Mouse (Mus musculus) liver, embryonic 16.5 days (tissue): ENCODE data around the gene Lrrc3c. TPM values are rescaled to one million over a fixed set of nuclear protein-coding genes. Genes with fewer than 3 reads are reported as not detected.
A peak's percentile ranks its signal among the peaks of the same experiment; 100 is the strongest.

Experiments
- ATAC-seq: fragments of 200-750 bp; cut with Nextera tagmentation; 2 replicates; pipeline ENCODE4 v1.8.0; 2017; ENCODE audit warnings: low read depth, mild to moderate bottlenecking, moderate number of reproducible peaks, moderate library complexity
- H3K27ac ChIP-seq: fragments of 300-500 bp; sonication (generic); 2 replicates; pipeline ENCODE4 v1.5.1; 2014; ENCODE audit warnings: mild to moderate bottlenecking, low read length
- H3K27me3 ChIP-seq: fragments of 300-500 bp; sonication (generic); 2 replicates; pipeline ENCODE4 v1.6.1; 2014; ENCODE audit warnings: low read depth, low read length, mixed read lengths; ENCODE audit not compliant: control insufficient read depth, insufficient read depth
- H3K36me3 ChIP-seq: fragments of 300-500 bp; sonication (generic); 2 replicates; pipeline ENCODE4 v1.6.1; 2014; ENCODE audit warnings: mild to moderate bottlenecking; ENCODE audit not compliant: control insufficient read depth, insufficient read depth
- H3K4me1 ChIP-seq: fragments of 300-500 bp; sonication (generic); 2 replicates; pipeline ENCODE4 v1.6.1; 2014; ENCODE audit warnings: low read depth, low read length, mixed read lengths; ENCODE audit not compliant: control insufficient read depth
- H3K4me2 ChIP-seq: fragments of 300-500 bp; sonication (generic); 2 replicates; pipeline ENCODE4 v1.6.1; 2014; ENCODE audit warnings: low read depth, low read length, mixed read lengths
- H3K4me3 ChIP-seq: fragments of 300-500 bp; sonication (generic); 2 replicates; pipeline ENCODE4 v1.5.1; 2014; ENCODE audit warnings: low read depth, mild to moderate bottlenecking, low read length
- H3K9ac ChIP-seq: fragments of 300-500 bp; sonication (generic); 2 replicates; pipeline ENCODE4 v1.6.1; 2014; ENCODE audit warnings: low read depth, low read length
- H3K9me3 ChIP-seq: fragments of 300-500 bp; sonication (generic); replicated peaks from 2 replicates; pipeline ENCODE4 v1.6.1; 2016; ENCODE audit warnings: low read length; ENCODE audit not compliant: control insufficient read depth
- WGBS: fragments of 180-500 bp; shearing (Covaris S2); extraction: QIAGEN DNeasy Blood & Tissue Kit; methylation state at CpG from one replicate; pipeline ENCODE4 v1.1.7; 2014; ENCODE audit not compliant: insufficient replicate concordance; 5-methylcytosine and 5-hydroxymethylcytosine counted together
- polyA plus RNA-seq: library from polyadenylated mRNA; unstranded; fragments of >200 nt; fragmentation: Nextera tagmentation; extraction: Ambion mirVana; gene quantifications from 2 replicates; pipeline ENCODE4 v1.2.1, GENCODE M21; 2015

The Lrrc3c gene
- polyA plus RNA-seq, 1 experiment from 2014 or later = not detected

GRCm38 (mm10) chr11:98589306-98589705 is 8.8 kb upstream of the Lrrc3c start:
- Histone ChIP-seq H3K4me3 (no peak overlapping the region), H3K4me1 (peaks cover 50% of the 10 kb centered on the region), H3K9me3 (no peaks in the 10 kb centered on the region), H3K27ac (peak overlapping the region; percentile 93), H3K4me2 (peak overlapping the region; percentile 82; the same call in 1 of the 2 replicates), H3K27me3 (peaks cover 3% of the 10 kb centered on the region; the same call in 1 of the 2 replicates), H3K9ac (0 out of 2 replicates have a peak overlapping the region, but pooled peaks have one; percentile 9), H3K36me3 (no peaks in the 10 kb centered on the region)
- 51% methylated on average over 8 of the region's 8 CpGs for WGBS
- no peak for ATAC-seq

DNA sequence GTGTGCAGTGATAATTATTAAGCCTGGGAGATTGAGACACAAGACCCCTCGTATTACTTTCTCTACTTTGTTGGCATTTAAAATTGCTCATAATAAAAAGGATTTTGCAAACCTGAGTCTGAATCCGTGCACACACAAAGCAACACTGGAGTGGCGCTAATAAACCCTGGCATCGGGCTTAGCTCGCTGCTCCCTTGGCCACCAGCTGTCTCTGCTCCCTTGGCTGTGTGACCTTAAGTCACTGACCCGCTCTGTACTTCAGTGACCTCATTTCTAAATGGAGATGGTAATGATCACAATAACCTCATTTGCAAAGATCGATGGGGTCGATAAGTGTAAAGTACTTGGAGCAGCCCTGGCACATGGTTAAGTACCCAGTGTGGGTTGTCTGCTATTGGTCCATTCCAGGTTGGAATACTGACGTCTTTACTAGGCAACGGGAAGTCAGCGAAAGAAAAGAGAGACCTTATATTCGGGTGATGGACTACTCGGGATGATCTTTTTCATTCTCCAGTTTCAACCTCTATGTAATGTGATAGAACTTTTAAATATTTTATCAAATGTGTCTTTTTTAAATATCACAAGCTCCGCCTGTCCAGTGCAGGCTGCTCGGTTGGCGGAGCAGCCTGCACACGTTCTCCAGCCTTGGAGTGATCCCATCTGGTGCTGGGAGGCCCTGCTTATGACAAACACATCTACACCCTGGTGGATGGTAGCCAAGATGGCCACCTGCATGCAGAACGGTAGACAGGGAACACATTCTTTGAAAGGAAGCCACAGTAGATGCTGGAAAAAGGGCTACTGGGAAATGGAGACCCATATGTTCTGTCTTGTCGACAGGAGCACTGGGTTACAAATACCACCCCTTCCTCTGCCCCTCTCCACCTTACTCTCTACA is 7.3 kb upstream of the Lrrc3c start:
- Histone ChIP-seq H3K27ac (0 out of 2 replicates have a peak overlapping the region, but pooled peaks have one; percentile 6), H3K9me3 (no peaks in the 10 kb centered on the region), H3K27me3 (peaks cover 3% of the 10 kb centered on the region), H3K4me1 (peaks cover 35% of the 10 kb centered on the region), H3K4me2 (no peak overlapping the region), H3K4me3 (no peak overlapping the region), H3K9ac (no peak overlapping the region), H3K36me3 (no peaks in the 10 kb centered on the region)
- no peak for ATAC-seq
- WGBS = 72% methylated on average over 19 of the region's 19 CpGs

- H3K27ac ChIP-seq = no peak overlapping the region
- 48% methylated on average over 6 of the region's 6 CpGs for WGBS
- H3K4me2 ChIP-seq = no peak overlapping the region
- no peak overlapping the region for H3K9ac ChIP-seq
- H3K36me3 ChIP-seq = no peaks in the 10 kb centered on the region
- peaks cover 26% of the 10 kb centered on the region for H3K27me3 ChIP-seq
- no peak overlapping the region for H3K4me3 ChIP-seq
- ATAC-seq = no peak
- H3K9me3 ChIP-seq = no peaks in the 10 kb centered on the region
- peaks cover 6% of the 10 kb centered on the region for H3K4me1 ChIP-seq
Measured at GRCm38 (mm10) chr11:98595021-98595420, 3.1 kb upstream of the Lrrc3c start.

DNA sequence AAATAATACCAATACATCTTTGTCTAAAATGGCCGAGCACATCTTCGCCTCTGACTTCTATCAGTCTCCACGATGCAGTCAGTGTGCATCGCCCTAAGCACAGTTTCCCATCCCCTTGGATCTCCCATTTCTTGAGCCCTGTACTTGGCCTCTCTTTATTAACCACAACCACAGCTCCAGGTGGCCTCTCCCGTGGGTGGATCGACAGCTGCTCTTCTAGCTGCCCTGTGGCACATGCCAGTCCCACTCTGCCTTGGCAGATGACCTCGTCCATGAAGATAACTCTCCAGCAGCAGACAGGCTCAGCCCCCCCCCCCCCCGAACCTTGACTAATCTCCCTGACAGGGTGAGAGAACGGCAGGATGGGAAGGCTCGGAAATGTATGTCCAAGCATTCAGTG is 2.6 kb upstream of the Lrrc3c start:
- no peaks in the 10 kb centered on the region for H3K9me3 ChIP-seq
- H3K4me2 ChIP-seq = no peak overlapping the region
- H3K27ac ChIP-seq = no peak overlapping the region
- no peak for ATAC-seq
- H3K9ac ChIP-seq = no peak overlapping the region
- peaks cover 31% of the 10 kb centered on the region for H3K27me3 ChIP-seq
- peaks cover 6% of the 10 kb centered on the region for H3K4me1 ChIP-seq
- no peaks in the 10 kb centered on the region for H3K36me3 ChIP-seq
- 50% methylated on average over 10 of the region's 10 CpGs for WGBS
- no peak overlapping the region for H3K4me3 ChIP-seq

DNA sequence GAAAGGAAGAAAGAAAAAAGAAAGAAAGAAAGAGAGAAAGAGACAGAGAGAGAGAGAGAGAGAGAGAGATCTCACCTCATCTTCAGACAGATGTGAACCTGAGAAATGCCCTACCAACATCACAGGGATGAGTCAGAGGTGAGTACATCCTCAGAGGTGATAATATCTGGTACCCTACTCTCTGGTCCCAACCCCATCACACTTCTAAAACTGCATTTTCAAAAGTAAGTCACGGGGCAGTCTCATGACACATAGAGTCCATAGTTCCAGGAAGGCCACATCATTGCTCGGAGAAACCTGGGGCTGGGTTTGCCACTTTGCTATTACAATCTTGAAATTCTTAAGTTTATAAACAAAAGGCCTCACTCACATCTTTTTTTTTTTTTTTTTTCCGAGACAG is 2.1 kb upstream of the Lrrc3c start:
- Histone ChIP-seq H3K36me3 (no peaks in the 10 kb centered on the region), H3K27ac (no peak overlapping the region), H3K4me1 (peaks cover 6% of the 10 kb centered on the region), H3K9me3 (no peaks in the 10 kb centered on the region), H3K9ac (no peak overlapping the region), H3K4me2 (no peak overlapping the region), H3K27me3 (peaks cover 35% of the 10 kb centered on the region), H3K4me3 (no peak overlapping the region)
- 61% methylated on average over 3 of the region's 3 CpGs for WGBS
- ATAC-seq = no peak

- H3K4me3 ChIP-seq = no peak overlapping the region
- no peak overlapping the region for H3K4me2 ChIP-seq
- H3K36me3 ChIP-seq = no peaks in the 10 kb centered on the region
- H3K9ac ChIP-seq = no peak overlapping the region
- H3K27me3 ChIP-seq = peaks cover 47% of the 10 kb centered on the region
- no peak overlapping the region for H3K27ac ChIP-seq
- peak; percentile 66; the same call in 1 of the 2 replicates for ATAC-seq
- WGBS = 16% methylated on average over 6 of the region's 6 CpGs
- peaks cover 8% of the 10 kb centered on the region for H3K4me1 ChIP-seq
- no peaks in the 10 kb centered on the region for H3K9me3 ChIP-seq
Measured at GRCm38 (mm10) chr11:98597363-98597762, 728 bp upstream of the Lrrc3c start.

DNA sequence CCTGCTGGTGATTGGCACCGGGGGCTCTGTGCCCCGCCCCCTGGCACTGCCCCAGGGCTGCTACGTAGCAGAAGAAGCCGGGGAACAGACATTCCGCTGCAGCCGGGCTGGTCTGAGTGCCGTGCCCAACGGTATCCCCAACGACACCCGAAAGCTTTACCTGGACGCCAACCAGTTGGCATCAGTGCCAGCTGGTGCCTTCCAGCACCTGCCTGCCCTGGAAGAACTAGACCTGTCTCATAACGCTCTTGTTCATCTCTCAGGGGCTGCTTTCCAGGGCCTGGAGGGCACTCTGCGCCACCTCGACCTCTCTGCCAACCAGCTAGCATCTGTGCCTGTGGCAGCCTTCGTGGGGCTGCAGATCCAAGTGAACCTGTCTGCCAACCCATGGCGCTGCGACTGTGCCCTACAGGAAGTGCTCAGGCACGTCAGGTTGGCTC is 780 bp downstream of the Lrrc3c start:
- WGBS = 54% methylated on average over 18 of the region's 18 CpGs
- no peak overlapping the region for H3K4me2 ChIP-seq
- no peaks in the 10 kb centered on the region for H3K36me3 ChIP-seq
- H3K9me3 ChIP-seq = no peaks in the 10 kb centered on the region
- peaks cover 8% of the 10 kb centered on the region for H3K4me1 ChIP-seq
- H3K9ac ChIP-seq = no peak overlapping the region
- ATAC-seq = no peak
- no peak overlapping the region for H3K4me3 ChIP-seq
- H3K27me3 ChIP-seq = peaks cover 47% of the 10 kb centered on the region
- H3K27ac ChIP-seq = no peak overlapping the region

DNA sequence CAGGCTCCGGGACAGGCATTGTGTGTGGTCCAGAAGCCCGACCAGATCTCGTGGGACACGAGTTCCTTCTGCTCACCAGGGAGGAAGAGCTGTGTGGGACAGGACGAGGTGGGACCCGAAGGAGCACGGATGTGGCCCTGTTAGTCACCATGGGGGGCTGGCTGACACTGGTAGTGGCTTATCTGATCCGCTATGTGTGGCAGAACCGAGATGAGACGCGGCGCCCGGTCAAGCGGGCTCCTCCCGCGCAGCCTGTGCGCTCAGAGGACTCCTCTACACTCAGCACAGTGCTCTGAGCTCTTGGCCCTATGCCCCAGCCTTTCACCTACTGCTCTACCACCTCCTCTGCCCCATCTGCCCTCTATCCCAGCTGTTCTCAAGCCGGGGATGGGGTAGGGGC is 1.2 kb downstream of the Lrrc3c start:
- H3K4me2 ChIP-seq = no peak overlapping the region
- H3K9me3 ChIP-seq = no peaks in the 10 kb centered on the region
- ATAC-seq = no peak
- peaks cover 8% of the 10 kb centered on the region for H3K4me1 ChIP-seq
- H3K36me3 ChIP-seq = no peaks in the 10 kb centered on the region
- H3K27me3 ChIP-seq = peaks cover 43% of the 10 kb centered on the region
- H3K4me3 ChIP-seq = no peak overlapping the region
- H3K27ac ChIP-seq = no peak overlapping the region
- no peak overlapping the region for H3K9ac ChIP-seq
- 19% methylated on average over 18 of the region's 18 CpGs for WGBS

GRCm38 (mm10) chr11:98602090-98602690 is 4.1 kb downstream of the Lrrc3c start:
- WGBS = 4% methylated on average over 20 of the region's 20 CpGs
- Histone ChIP-seq H3K4me3 (peak overlapping the region; percentile 12), H3K27ac (no peak overlapping the region), H3K27me3 (peaks cover 43% of the 10 kb centered on the region), H3K9me3 (no peaks in the 10 kb centered on the region), H3K4me1 (peaks cover 5% of the 10 kb centered on the region), H3K4me2 (peak overlapping the region; percentile 29; the same call in 1 of the 2 replicates), H3K9ac (no peak overlapping the region), H3K36me3 (no peaks in the 10 kb centered on the region)
- ATAC-seq = peak; percentile 54
